Mouse (Mus musculus) hematopoietic multipotent progenitor cell, adult 10-12 weeks (in vitro differentiated cells): Measurements from ENCODE around the gene Serpinb11. TPM values are rescaled to one million over a fixed set of nuclear protein-coding genes. Genes with fewer than 3 reads are reported as not detected.

Experiments used
- polyA plus RNA-seq: library from polyadenylated mRNA; stranded (reverse); fragments of >175 nt; gene quantifications from 2 replicates; pipeline ENCODE4 v1.2.3, GENCODE M21; 2012; ENCODE audit warnings: low replicate concordance

Serpinb11 gene
- polyA plus RNA-seq = not detected in 2 replicates

GRCm38 (mm10) chr1:107360898-107361297, at the start of gene Serpinb11:
Gene Serpinb11, plus strand, starts transcription at chr1:107361198.

DNA sequence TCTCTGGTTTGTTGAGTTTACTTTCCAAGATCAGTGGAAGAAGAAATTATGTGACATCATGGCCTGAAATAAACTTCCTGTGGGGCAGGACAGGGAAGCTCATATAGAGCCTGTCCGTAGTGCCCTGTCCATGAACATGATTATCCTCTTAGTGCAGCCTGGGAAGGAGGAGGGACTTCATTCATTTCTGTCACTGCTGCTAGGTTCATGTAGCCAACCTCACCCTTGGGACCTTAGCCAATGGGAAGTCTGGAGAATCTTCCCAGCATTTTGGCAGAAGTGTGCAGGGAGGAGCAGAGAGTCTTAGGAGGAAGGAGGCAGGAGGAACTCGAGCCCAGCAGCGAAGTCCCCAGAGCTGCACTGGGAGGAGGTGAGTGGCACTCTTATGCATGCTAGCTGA, 38.4 kb downstream of the Serpinb11 start, which contains the start of gene Serpinb7:
Gene Serpinb7 (plus strand): TSS at position 301 of the 400 bp plus-strand sequence.

Other genes starting within 250 kb of the Serpinb11 start
- not detected in 2 replicates for gene Serpinb3b, start 82.8 kb upstream of the Serpinb11 start, polyA plus RNA-seq
- not detected in 2 replicates for gene Serpinb3c, start 82.8 kb upstream of the Serpinb11 start, polyA plus RNA-seq
- gene Serpinb7, start 38.5 kb downstream of the Serpinb11 start, polyA plus RNA-seq = 0.10 TPM in 1 of 2 replicates, not detected in the other
- 0.09 and 0.62 TPM in 2 replicates for gene Serpinb2, start 150.2 kb downstream of the Serpinb11 start, polyA plus RNA-seq
- 0.11 TPM in 1 of 2 replicates, not detected in the other for gene Serpinb8, start 228.8 kb downstream of the Serpinb11 start, polyA plus RNA-seq